Mouse (Mus musculus) E14TG2a.4 (cell line): Measurements from ENCODE around the gene Mettl21c.

ENCODE experiments used
- CTCF ChIP-seq: conservative IDR thresholded peaks from 2 replicates; pipeline ENCODE4 v1.5.1; 2014; ENCODE audit warnings: low read length
- NANOG ChIP-seq: IDR thresholded peaks from 2 replicates; pipeline ENCODE4 v1.6.1; 2014; ENCODE audit warnings: borderline replicate concordance, low read length, mixed read lengths
- POU5F1 ChIP-seq: IDR thresholded peaks from 2 replicates; pipeline ENCODE4 v1.6.1; 2014; ENCODE audit warnings: low read length, borderline replicate concordance

DNA sequence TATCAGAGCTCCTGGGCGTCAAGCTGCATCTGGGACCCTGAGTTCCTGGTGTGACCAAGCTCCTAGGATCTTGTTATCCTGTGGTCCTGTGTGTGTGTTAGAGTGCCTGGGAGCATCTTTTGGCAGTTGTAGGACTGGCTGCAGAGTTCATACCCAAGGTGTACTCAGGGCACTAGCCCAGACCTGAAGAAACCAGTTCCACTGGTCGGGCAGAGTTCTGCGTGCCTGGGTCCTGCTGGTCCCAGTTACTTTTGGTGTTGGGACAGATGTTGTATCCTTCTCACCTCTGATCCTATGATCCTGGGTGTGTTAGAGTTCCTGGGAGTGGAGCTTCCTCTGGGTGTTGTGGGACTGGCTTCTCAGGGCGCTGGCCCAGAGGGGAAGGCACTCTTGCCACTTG is 55.5 kb downstream of the Mettl21c start:
- TF ChIP-seq CTCF (no peak), POU5F1 (no peak), NANOG (no peak)
